In genomic region chr7:69142351-69142750, GRCm38 (mm10) we compare ENCODE assay signal across 10 mouse cellular contexts.
"Had no signal": no experiment of that assay in that cellular context is flagged by ENCODE, and none has a peak within 500 bp of the region (broad histone marks: within the 10 kb centered on the region; RNA-seq: fewer than 3 reads in every experiment).

No protein-coding gene starts in this region.

- H3K4me1 ChIP-seq: lung, embryonic 15.5 days; midbrain, embryonic 13.5 days; stomach, embryonic 15.5 days had no signal

- H3K27me3 ChIP-seq: lung, embryonic 15.5 days; midbrain, embryonic 13.5 days; stomach, embryonic 15.5 days had no signal

- ATAC-seq: intestine, embryonic 16.5 days; midbrain, embryonic 13.5 days had no signal

- H3K4me3 ChIP-seq: left cerebral cortex, adult 2 months; lung, embryonic 15.5 days; midbrain, embryonic 13.5 days; stomach, embryonic 15.5 days had no signal

- H3K36me3 ChIP-seq: lung, embryonic 15.5 days; midbrain, embryonic 13.5 days; stomach, embryonic 15.5 days had no signal

- H3K9me3 ChIP-seq: lung, embryonic 15.5 days; midbrain, embryonic 13.5 days; stomach, embryonic 15.5 days had no signal

- H3K4me2 ChIP-seq: lung, embryonic 15.5 days; midbrain, embryonic 13.5 days; stomach, embryonic 15.5 days had no signal

- H3K9ac ChIP-seq: liver, embryonic 14.5 days; lung, embryonic 15.5 days; midbrain, embryonic 13.5 days; stomach, embryonic 15.5 days had no signal

- DNase-seq: kidney, adult 8-10 months; right cerebral cortex, postnatal 14 days; thymus, adult 2 months; thymus, postnatal 36 days had no signal

- H3K27ac ChIP-seq: left cerebral cortex, adult 2 months; liver, embryonic 14.5 days; lung, embryonic 15.5 days; midbrain, embryonic 13.5 days; stomach, embryonic 15.5 days had no signal
